Mouse (Mus musculus) hindbrain, embryonic 14.5 days (tissue): ENCODE results near the gene Kctd19. TPM values are rescaled to one million over a fixed set of nuclear protein-coding genes. Genes with fewer than 3 reads are reported as not detected.

Source experiments
- ATAC-seq: fragments of 200-750 bp; cut with Nextera tagmentation; 2 replicates; pipeline ENCODE4 v1.8.0; 2017; ENCODE audit warnings: moderate number of reproducible peaks, mild to moderate bottlenecking, moderate TSS enrichment, moderate library complexity; ENCODE audit not compliant: low FRiP score
- DNase-seq: peaks from one replicate; pipeline ENCODE4 v3.0.0-alpha.2; 2015; ENCODE audit warnings: low spot score
- H3K27ac ChIP-seq: fragments of 300-500 bp; sonication (generic); 2 replicates; pipeline ENCODE4 v1.5.1; 2014; ENCODE audit warnings: mild to moderate bottlenecking, moderate library complexity
- H3K27me3 ChIP-seq: fragments of 300-500 bp; sonication (generic); 2 replicates; pipeline ENCODE4 v1.6.1; 2014; ENCODE audit warnings: mild to moderate bottlenecking, low read length, mixed read lengths; ENCODE audit not compliant: control insufficient read depth, insufficient read depth
- H3K36me3 ChIP-seq: fragments of 300-500 bp; sonication (generic); replicated peaks from 2 replicates; pipeline ENCODE4 v1.6.1; 2014; ENCODE audit not compliant: control insufficient read depth, insufficient read depth
- H3K4me1 ChIP-seq: fragments of 300-500 bp; sonication (generic); replicated peaks from 2 replicates; pipeline ENCODE4 v1.6.1; 2014; ENCODE audit warnings: antibody characterized with exemption, low read length, mixed read lengths; ENCODE audit not compliant: control insufficient read depth, insufficient read depth
- H3K4me2 ChIP-seq: fragments of 300-500 bp; sonication (generic); replicated peaks from 2 replicates; pipeline ENCODE4 v1.6.1; 2014; ENCODE audit warnings: mild to moderate bottlenecking, moderate library complexity
- H3K4me3 ChIP-seq: fragments of 300-500 bp; sonication (generic); replicated peaks from 2 replicates; pipeline ENCODE4 v1.5.1; 2014; ENCODE audit warnings: mild to moderate bottlenecking, low read length
- H3K9ac ChIP-seq: fragments of 300-500 bp; sonication (generic); 2 replicates; pipeline ENCODE4 v1.6.1; 2014
- H3K9me3 ChIP-seq: fragments of 300-500 bp; sonication (generic); 2 replicates; pipeline ENCODE4 v1.6.1; 2016; ENCODE audit warnings: low read length; ENCODE audit not compliant: control insufficient read depth
- WGBS: fragments of 180-500 bp; shearing (Covaris S2); extraction: QIAGEN DNeasy Blood & Tissue Kit; methylation state at CpG from one replicate; pipeline ENCODE4 v1.1.7; 2014; 5-methylcytosine and 5-hydroxymethylcytosine counted together
- polyA plus RNA-seq: library from polyadenylated mRNA; unstranded; fragments of >200 nt; fragmentation: Nextera tagmentation; extraction: Ambion mirVana; gene quantifications from 2 replicates; pipeline ENCODE4 v1.2.1, GENCODE M21; 2014

Kctd19 gene
- polyA plus RNA-seq, 1 experiment from 2014 or later: not detected

DNA sequence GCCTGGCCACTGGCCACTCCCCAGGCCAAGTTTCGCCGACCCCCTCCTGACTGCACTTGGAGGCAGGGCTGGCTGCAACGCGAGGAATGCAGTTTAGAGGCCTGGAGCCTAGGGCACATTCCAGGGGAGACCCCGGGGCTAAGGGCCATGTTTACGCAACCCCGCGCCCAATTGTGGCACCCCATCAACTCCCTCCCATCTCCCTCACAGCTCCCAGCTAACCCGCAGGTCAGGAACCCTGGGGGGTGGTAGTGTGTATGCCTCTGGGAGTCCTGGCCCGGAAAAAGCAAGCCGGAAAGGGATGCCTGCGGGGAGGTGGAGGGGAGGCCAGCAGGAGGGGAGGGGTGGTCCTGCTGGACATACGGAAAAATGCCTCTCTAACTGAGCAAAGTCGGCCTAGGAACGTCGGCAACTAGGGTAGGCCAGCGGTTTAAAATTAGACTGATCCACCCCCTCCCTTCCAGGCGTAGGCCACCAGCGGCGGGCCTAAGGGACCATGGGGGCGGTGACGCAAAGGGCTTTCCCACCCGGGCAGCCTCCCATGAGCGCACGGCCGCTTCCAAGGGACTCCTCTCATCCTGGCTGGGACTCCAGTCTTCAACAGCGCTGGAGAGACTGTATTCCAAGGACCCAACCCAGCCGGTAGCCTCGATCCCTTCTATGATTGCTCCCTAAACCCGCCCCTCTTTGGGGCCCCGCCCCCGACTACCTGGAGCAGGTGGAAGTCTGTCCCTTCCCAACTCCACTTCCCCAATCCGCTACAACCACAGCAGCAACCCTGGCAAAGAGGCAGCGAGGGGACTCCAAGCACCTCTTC lies 66.5 kb downstream of the Kctd19 start:
- no peak for DNase-seq
- Histone ChIP-seq H3K36me3 (no peaks in the 10 kb centered on the region), H3K27me3 (peaks cover 15% of the 10 kb centered on the region; the same call in 1 of the 2 replicates), H3K4me1 (peaks cover 9% of the 10 kb centered on the region; the same call in 1 of the 2 replicates), H3K4me2 (peak overlapping the region; percentile 98), H3K4me3 (peak overlapping the region; percentile 74), H3K9ac (peak overlapping the region; percentile 37; the same call in 1 of the 2 replicates), H3K9me3 (no peaks in the 10 kb centered on the region), H3K27ac (no peak overlapping the region)
- ATAC-seq: peak; percentile 9; the same call in 1 of the 2 replicates
- 1% methylated on average over 34 of the region's 34 CpGs for WGBS

DNA sequence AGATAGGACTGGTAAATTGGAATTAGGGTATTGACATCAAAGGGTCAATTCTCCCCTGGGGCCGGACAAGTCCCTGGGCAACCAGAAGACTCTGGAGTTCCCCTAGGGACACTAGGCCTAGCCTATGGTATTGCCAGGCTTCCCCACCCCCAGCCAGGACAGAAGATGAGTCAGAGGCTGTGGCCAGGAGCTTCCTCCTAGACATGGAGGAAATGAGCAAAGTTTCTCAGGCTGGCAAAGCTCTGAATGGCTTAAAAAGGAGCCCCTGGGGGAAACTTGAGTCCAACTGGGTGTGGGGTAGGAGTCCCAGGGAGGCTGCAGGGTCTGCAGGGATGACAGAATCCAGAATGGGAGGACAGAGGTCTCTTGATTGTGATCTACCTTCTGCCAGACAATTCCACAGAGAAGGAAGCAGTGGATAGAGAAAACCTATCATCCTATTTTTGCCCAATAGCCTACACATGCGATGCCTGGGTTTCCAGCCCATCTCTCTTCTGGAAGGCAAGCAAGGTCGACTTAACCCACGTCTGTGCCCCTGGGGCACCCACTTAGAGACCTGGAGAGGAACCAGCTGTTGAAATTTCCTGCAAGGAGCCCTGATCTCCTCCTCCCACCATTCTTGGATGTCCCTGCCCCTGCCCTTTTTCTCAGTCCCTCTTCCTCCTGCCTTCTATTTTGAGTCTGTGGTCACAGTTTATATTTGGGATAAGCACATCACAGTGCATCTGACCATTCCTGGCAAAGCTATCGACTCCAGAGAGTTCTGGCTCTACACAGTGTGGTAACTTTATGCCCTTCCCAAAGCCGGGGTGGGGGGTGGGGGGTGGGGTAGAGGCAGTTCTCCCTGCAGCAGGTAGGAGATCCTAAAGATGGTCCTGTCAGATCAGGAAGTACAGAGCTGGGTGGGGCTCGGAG lies 68.0 kb downstream of the Kctd19 start:
- Histone ChIP-seq H3K4me3 (no peak overlapping the region), H3K9me3 (no peaks in the 10 kb centered on the region), H3K4me1 (peaks cover 6% of the 10 kb centered on the region; the same call in 1 of the 2 replicates), H3K27me3 (peaks cover 15% of the 10 kb centered on the region; the same call in 1 of the 2 replicates), H3K27ac (no peak overlapping the region), H3K36me3 (no peaks in the 10 kb centered on the region), H3K9ac (no peak overlapping the region), H3K4me2 (no peak overlapping the region)
- ATAC-seq: no peak
- DNase-seq: no peak
- WGBS: 81% methylated on average over 7 of the region's 7 CpGs

DNA sequence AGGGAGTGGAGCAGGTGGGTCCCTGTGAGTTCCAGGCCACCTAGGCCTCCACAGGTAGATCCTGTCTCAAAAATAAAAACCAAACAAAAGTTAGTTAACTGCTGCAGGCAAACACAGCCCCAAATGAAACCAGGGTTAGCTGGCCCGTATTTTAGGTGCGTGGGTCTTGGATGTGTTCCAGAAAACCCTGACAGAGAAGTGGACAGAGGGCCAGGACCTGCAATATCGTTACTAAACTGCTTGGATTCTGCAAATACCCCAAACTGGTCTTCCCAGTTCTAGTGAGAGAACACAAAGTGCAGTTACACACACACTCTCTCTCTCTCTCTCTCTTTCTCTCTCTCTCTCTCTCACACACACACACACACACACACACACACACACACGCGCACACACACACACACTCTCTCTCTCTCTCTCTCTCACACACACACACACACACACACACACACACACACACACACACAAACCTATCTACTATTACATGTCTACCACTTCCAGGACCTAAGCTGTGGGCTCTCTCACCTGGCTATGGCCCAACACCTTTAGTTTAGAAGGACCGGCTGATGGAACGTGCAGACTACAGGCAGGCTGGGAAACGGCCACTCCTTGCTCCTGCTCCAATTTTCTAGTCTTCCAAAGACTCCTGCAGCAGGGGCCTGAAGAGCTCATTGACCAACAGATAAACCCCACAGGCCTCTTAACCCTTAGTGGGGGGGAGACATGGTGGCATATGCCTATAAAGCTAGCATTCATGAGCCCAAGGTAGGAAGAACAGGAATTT lies 69.3 kb downstream of the Kctd19 start:
- H3K36me3 ChIP-seq: no peaks in the 10 kb centered on the region
- ATAC-seq: no peak
- DNase-seq: no peak
- peaks cover 4% of the 10 kb centered on the region; the same call in 1 of the 2 replicates for H3K4me1 ChIP-seq
- no peak overlapping the region for H3K4me3 ChIP-seq
- H3K4me2 ChIP-seq: no peak overlapping the region
- WGBS: 73% methylated on average over 8 of the region's 8 CpGs
- no peak overlapping the region for H3K27ac ChIP-seq
- H3K9me3 ChIP-seq: no peaks in the 10 kb centered on the region
- H3K27me3 ChIP-seq: peaks cover 15% of the 10 kb centered on the region; the same call in 1 of the 2 replicates
- H3K9ac ChIP-seq: no peak overlapping the region

DNA sequence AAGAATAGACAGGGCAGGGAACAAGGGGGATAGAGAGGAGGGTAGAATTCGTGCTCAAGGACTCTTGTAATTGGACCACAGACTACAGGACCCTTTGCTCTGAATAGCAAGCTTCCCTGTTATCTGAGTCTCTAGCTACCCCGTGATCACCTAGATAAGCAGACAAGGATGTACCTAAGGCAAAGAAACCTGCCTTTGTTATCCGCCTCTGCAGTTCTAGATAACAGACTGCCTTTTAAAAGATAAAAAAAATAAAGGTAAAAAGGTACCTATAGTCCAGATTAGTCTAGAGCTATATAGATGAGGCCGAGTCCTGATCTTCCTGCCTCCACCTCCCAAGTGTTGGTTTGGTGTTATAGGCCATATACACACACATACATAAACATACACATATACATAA lies 70.5 kb downstream of the Kctd19 start:
- 81% methylated on average over 4 of the region's 4 CpGs for WGBS
- ATAC-seq: no peak
- no peaks in the 10 kb centered on the region for H3K9me3 ChIP-seq
- no peak overlapping the region for H3K4me3 ChIP-seq
- no peak overlapping the region for H3K27ac ChIP-seq
- H3K4me2 ChIP-seq: no peak overlapping the region
- H3K4me1 ChIP-seq: peaks cover 4% of the 10 kb centered on the region; the same call in 1 of the 2 replicates
- no peak for DNase-seq
- peaks cover 15% of the 10 kb centered on the region; the same call in 1 of the 2 replicates for H3K27me3 ChIP-seq
- H3K9ac ChIP-seq: no peak overlapping the region
- H3K36me3 ChIP-seq: no peaks in the 10 kb centered on the region

DNA sequence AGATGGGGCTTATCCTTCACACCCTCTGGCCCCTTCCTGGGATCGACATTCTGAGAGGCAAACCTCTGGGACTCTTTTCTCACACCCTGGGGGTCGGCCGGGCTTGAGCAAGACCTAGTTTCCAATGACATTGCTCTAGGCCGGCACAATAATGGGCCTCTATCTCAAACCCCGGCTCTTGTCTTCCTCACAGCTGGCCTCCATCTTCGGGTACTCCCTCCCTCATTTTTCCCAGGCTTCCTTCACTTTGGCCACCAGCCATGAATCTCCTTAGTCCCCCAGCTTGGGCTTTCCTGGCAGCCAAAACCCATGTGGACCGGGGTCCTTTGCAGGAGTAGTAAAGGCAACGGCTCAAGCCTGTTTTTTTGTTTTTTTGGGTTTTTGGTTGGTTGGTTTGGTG lies 71.9 kb downstream of the Kctd19 start:
- no peaks in the 10 kb centered on the region for H3K36me3 ChIP-seq
- H3K27ac ChIP-seq: no peak overlapping the region
- H3K9me3 ChIP-seq: no peaks in the 10 kb centered on the region
- DNase-seq (no peak), ATAC-seq (no peak)
- H3K4me3 ChIP-seq: no peak overlapping the region
- H3K4me2 ChIP-seq: no peak overlapping the region
- H3K27me3 ChIP-seq: peaks cover 3% of the 10 kb centered on the region; the same call in 1 of the 2 replicates
- no peaks in the 10 kb centered on the region for H3K4me1 ChIP-seq
- H3K9ac ChIP-seq: no peak overlapping the region
- WGBS: 44% methylated on average over 8 of the region's 8 CpGs

DNA sequence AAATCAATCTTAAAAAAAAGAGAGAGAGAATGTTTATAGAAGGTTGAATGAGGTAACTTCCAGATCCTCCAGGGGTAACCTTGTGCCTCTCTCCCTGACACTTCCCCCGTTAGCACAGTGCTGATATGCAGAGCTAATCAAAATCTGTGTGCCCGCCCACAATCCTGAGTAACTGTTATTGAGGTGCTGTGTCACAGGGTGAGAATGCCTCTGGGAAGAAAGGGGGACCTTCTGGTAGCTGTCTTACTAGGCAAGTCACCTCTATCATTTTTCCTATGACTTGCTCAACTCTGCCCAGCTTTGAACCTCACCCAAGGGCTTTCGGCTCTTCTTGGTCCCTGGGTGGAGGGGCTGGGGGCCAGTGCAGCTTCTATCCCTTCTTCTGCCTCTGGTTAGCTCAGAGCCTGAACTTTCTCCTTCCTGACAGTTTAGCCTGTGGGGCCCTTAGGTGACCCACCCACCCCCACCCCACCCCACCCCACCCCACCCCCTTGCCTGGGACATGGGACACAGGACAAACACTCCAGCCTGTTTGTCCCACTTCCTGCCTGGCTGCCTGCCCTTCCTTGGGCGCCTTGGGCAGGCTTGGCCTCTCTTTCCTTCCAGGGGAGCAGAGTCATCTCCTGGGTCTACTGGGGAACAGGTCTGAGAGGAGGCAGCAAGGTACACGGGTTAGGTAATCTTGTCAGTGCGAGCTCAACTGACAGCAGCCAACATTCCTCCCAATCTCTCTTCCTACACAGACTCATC lies 73.2 kb downstream of the Kctd19 start:
- no peak overlapping the region for H3K9ac ChIP-seq
- no peaks in the 10 kb centered on the region for H3K4me1 ChIP-seq
- H3K36me3 ChIP-seq: 0 out of 2 replicates have a peak, but pooled peaks cover under 1% of the 10 kb centered on the region
- no peaks in the 10 kb centered on the region for H3K27me3 ChIP-seq
- no peaks in the 10 kb centered on the region for H3K9me3 ChIP-seq
- ATAC-seq: no peak
- no peak overlapping the region for H3K4me3 ChIP-seq
- no peak overlapping the region for H3K27ac ChIP-seq
- H3K4me2 ChIP-seq: no peak overlapping the region
- no peak for DNase-seq
- WGBS: 84% methylated on average over 6 of the region's 6 CpGs

DNA sequence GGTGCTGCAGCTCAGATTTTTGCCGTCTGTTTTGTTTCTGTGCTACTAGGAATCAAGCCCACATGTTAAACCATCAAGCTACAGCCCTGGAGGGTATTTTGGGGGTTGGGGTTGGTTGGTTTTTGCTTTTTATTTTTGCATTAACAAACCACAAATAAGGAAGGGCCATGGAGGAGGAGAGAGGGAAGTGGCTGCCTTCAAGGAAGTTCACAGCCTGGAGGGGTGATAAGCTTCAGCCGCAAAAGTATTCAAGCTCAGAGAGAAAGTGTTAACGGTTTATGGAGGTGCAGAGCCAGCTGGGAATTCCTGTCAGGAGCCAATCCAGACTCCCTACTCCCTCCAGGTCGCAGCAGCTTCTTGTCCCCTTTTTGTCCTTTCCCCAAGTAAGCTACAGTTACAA lies 74.3 kb downstream of the Kctd19 start:
- Histone ChIP-seq H3K4me3 (no peak overlapping the region), H3K27ac (no peak overlapping the region), H3K4me2 (no peak overlapping the region), H3K9me3 (no peaks in the 10 kb centered on the region), H3K9ac (no peak overlapping the region), H3K4me1 (no peaks in the 10 kb centered on the region), H3K27me3 (no peaks in the 10 kb centered on the region), H3K36me3 (peaks cover 11% of the 10 kb centered on the region; the same call in 1 of the 2 replicates)
- 65% methylated on average over 4 of the region's 4 CpGs for WGBS
- no peak for DNase-seq
- ATAC-seq: no peak

DNA sequence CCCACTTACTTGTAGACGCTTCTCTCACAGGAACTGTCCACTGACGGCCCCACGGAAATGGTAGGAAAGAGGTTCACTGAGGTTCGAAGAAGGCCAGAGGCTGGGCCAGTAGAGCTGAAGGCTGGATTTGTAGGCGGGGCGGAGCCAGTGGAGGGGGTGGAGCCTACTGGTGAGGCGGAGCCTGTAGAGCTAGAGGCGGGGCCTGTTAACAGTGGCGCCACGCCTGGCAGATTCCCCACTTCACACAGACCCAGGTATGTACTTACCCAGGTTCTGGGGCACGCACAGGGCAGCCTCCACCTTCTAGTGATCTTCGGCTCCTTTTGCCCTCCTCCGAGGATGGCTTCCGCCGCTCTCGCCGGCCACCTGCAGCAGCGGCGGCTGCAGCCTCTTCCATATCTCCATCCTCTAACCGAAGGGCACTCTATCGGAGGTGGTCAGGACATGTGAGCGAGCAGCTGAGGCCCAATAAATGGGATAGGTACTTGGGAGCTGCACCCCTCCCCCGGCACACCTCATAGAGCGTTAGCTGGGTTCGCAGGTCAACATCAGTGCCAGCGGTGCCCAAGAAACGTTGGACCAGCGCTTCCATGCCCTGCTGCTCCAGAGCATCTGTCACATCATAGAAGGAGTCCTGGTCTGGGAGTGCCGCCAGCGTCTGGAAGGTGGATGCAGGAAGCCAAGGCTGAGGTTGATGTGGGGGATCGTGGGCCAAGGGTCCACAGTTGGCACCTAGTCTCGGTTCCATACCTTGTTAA lies 76.8 kb downstream of the Kctd19 start:
- no peak overlapping the region for H3K27ac ChIP-seq
- 53% methylated on average over 32 of the region's 32 CpGs for WGBS
- no peak overlapping the region for H3K9ac ChIP-seq
- ATAC-seq (peak; percentile 39), DNase-seq (no peak)
- no peak overlapping the region for H3K4me2 ChIP-seq
- no peaks in the 10 kb centered on the region for H3K27me3 ChIP-seq
- no peaks in the 10 kb centered on the region for H3K9me3 ChIP-seq
- no peaks in the 10 kb centered on the region for H3K4me1 ChIP-seq
- H3K36me3 ChIP-seq: peaks cover 24% of the 10 kb centered on the region
- H3K4me3 ChIP-seq: no peak overlapping the region
